Mouse (Mus musculus) heart, postnatal 14 days (tissue): Measurements from ENCODE around the gene Gm10722. TPM values are rescaled to one million over a fixed set of nuclear protein-coding genes. Genes with fewer than 3 reads are reported as not detected.
"Not testable (repeated sequence)": the region's sequence is repeated elsewhere in the genome, so short reads cannot be mapped to it uniquely, and the experiment has no call there.

Experiments
- DNase-seq, 2 experiments: peaks; one replicate each; pipeline ENCODE4 v3.0.0; 2021 to 2022
- intact Hi-C: fragments of 180-260 bp; cut with DNase I; formaldehyde crosslinking; loops from one replicate; pipeline ENCODE4 v1.15.1; 2025
- long read RNA-seq, 2 experiments: library from polyadenylated mRNA; stranded (forward); transcript quantifications; one replicate each; pipeline ENCODE4 v2.0.0; 2021
- total RNA-seq, 2 experiments: library from RNA; stranded (reverse); gene quantifications; 2 replicates each; pipeline ENCODE4 v1.2.3; 2021

The Gm10722 gene
- not detected for total RNA-seq
- long read RNA-seq, experiment 1 = 0 reads
- long read RNA-seq, experiment 2 = 0 reads

DNA sequence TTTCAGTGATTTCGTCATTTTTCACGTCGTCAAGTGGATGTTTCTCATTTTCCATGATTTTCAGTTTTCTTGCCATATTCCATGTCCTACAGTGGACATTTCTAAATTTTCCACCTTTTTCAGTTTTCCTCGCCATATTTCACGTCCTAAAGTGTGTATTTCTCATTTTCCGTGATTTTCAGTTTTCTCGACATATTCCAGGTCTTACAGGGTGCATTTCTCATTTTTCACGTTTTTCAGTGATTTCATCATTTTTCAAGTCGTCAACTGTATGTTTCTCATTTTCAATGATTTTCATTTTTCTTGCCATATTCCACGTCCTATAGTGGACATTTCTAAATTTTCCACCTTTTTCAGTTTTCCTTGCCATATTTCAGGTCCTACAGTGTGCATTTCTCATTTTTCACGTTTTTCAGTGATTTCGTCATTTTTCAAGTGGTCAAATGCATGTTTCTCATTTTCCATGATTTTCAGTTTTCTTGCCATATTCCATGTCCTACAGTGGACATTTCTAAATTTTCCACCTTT is at the start of gene Gm10722:
Gene Gm10722 (plus strand): TSS at position 478 of the 528 bp plus-strand sequence.
- peak in 1 of 2 experiments; percentile 2 for DNase-seq
- intact Hi-C loops = not testable (repeated sequence)

DNA sequence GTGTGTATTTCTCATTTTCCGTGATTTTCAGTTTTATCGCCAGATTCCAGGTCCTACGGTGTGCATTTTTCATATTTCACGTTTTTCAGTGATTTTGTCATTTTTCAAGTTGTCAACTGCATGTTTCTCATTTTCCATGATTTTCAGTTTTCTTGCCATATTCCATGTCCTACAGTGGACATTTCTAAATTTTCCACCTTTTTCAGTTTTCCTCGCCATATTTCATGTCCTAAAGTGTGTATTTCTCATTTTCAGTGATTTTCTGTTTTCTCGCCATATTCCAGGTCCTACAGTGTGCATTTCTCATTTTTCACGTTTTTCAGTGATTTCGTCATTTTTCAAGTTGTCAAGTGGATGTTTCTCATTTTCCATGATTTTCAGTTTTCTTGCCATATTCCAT is 284 bp downstream of the Gm10722 start:
- intact Hi-C loops = not testable (repeated sequence)
- peak; percentile 1 to 6 for DNase-seq

DNA sequence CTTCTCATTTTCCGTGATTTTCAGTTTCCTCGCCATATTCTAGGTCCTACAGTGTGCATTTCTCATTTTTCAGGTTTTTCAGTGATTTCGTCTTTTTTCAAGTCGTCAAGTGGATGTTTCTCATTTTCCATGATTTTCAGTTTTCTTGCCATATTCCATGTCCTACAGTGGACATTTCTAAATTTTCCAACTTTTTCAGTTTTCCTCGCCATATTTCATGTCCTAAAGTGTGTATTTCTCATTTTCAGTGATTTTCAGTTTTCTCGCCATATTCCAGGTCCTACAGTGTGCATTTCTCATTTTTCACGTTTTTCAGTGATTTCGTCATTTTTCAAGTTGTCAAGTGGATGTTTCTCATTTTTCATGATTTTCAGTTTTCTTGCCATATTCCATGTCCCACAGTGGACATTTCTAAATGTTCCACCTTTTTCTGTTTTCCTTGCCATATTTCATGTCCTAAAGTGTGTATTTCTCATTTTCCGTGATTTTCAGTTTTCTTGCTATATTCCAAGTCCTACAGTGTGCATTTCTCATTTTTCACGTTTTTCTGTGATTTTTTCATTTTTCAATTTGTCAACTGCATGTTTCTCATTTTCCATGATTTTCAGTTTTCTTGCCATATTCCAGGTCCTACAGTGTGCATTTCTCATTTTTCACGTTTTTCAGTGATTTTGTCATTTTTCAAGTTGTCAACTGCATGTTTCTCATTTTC is 1.4 kb downstream of the Gm10722 start:
- intact Hi-C loops = not testable (repeated sequence)
- peak; percentile 89 to 98 for DNase-seq

DNA sequence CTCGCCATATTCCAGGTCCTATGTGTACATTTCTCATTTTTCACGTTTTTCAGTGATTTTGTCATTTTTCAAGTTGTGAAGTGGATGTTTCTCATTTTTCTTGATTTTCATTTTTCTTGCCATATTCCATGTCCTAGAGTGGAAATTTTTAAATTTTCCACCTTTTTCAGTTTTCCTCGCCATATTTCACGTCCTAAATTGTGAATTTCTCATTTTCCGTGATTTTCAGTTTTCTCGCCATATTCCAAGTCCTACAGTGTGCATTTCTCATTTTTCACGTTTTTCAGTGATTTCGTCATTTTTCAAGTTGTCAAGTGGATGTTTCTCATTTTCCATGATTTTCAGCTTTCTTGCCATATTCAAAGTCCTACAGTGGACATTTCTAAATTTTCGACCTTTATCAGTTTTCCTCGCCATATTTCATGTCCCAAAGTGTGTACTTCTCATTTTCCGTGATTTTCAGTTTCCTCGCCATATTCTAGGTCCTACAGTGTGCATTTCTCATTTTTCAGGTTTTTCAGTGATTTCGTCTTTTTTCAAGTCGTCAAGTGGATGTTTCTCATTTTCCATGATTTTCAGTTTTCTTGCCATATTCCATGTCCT is 2.2 kb downstream of the Gm10722 start, which contains the start of gene Gm11168:
Gene Gm11168 (plus strand): TSS at position 553 of the 603 bp plus-strand sequence.
- intact Hi-C loops, DNase-seq: not testable (repeated sequence)

DNA sequence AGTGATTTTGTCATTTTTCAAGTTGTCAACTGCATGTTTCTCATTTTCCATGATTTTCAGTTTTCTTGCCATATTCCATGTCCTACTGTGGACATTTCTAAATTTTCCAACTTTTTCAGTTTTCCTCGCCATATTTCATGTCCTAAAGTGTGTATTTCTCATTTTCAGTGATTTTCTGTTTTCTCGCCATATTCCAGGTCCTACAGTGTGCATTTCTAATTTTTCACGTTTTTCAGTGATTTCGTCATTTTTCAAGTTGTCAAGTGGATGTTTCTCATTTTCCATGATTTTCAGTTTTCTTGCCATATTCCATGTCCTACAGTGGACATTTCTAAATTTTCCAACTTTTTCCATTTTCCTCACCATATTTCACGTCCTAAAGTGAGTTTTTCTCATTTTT is 5.5 kb downstream of the Gm10722 start:
- DNase-seq, intact Hi-C loops: not testable (repeated sequence)

DNA sequence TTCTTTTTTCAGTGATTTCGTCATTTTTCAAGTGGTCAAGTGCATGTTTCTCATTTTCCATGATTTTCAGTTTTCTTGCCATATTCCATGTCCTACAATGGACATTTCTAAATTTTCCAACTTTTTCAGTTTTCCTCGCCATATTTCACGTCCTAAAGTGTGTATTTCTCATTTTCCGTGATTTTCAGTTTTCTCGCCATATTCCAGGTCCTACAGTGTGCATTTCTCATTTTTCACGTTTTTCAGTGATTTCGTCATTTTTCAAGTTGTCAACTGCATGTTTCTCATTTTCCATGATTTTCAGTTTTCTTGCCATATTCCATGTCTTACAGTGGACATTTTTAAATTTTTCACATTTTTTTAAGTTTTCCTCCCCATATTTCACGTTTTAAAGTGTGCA is 5.9 kb downstream of the Gm10722 start:
- intact Hi-C loops = not testable (repeated sequence)
- peak; percentile 79 to 83 for DNase-seq

DNA sequence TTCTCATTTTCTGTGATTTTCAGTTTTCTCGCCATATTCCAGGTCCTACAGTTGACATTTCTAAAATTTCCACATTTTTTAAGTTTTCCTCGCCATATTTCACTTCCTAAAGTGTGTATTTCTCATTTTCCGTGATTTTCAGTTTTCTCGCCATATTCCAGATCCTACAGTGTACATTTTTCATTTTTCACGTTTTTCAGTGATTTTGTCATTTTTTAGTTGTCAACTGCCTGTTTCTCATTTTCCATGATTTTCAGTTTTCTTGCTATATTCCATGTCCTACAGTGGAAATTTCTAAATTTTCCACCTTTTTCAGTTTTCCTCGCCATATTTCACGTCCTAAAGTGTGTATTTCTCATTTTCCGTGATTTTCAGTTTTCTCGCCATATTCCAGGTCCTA is 6.5 kb downstream of the Gm10722 start:
- DNase-seq, intact Hi-C loops: not testable (repeated sequence)

DNA sequence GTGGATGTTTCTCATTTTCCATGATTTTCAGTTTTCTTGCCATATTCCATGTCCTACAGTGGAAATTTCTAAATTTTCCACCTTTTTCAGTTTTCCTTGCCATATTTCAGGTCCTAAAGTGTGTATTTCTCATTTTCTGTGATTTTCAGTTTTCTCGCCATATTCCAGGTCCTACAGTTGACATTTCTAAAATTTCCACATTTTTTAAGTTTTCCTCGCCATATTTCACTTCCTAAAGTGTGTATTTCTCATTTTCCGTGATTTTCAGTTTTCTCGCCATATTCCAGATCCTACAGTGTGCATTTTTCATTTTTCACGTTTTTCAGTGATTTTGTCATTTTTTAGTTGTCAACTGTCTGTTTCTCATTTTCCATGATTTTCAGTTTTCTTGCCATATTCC is 8.6 kb downstream of the Gm10722 start:
- DNase-seq, intact Hi-C loops: not testable (repeated sequence)

DNA sequence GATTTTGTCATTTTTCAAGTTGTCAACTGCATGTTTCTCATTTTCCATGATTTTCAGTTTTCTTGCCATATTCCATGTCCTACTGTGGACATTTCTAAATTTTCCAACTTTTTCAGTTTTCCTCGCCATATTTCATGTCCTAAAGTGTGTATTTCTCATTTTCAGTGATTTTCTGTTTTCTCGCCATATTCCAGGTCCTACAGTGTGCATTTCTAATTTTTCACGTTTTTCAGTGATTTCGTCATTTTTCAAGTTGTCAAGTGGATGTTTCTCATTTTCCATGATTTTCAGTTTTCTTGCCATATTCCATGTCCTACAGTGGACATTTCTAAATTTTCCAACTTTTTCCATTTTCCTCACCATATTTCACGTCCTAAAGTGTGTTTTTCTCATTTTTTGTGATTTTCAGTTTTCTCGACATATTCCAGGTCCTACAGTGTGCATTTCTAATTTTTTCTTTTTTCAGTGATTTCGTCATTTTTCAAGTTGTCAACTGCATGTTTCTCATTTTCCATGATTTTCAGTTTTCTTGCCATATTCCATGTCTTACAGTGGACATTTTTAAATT is 11.4 kb downstream of the Gm10722 start:
- DNase-seq, intact Hi-C loops: not testable (repeated sequence)

DNA sequence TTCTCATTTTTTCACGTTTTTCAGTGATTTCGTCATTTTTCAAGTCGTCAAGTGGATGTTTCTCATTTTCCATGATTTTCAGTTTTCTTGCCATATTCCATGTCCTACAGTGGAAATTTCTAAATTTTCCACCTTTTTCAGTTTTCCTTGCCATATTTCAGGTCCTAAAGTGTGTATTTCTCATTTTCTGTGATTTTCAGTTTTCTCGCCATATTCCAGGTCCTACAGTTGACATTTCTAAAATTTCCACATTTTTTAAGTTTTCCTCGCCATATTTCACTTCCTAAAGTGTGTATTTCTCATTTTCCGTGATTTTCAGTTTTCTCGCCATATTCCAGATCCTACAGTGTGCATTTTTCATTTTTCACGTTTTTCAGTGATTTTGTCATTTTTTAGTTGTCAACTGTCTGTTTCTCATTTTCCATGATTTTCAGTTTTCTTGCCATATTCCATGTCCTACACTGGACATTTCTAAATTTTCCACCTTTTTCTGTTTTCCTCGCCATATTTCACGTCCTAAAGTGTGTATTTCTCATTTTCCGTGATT is 12.1 kb downstream of the Gm10722 start, which contains the start of gene Gm10721:
Gene Gm10721 (plus strand): TSS at position 408 of the 547 bp plus-strand sequence.
- DNase-seq, intact Hi-C loops: not testable (repeated sequence)

DNA sequence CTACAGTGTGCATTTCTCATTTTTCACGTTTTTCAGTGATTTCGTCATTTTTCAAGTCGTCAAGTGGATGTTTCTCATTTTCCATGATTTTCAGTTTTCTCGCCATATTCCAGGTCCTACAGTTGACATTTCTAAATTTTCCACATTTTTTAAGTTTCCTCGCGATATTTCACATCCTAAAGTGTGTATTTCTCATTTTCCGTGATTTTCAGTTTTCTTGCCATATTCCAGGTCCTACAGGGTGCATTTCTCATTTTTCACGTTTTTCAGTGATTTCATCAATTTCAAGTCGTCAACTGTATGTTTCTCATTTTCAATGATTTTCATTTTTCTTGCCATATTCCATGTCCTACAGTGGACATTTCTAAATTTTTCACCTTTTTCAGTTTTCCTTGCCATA is 14.6 kb downstream of the Gm10722 start, which contains the start of gene Gm10720:
Gene Gm10720 (plus strand): TSS at position 301 of the 400 bp plus-strand sequence.
- intact Hi-C loops, DNase-seq: not testable (repeated sequence)

DNA sequence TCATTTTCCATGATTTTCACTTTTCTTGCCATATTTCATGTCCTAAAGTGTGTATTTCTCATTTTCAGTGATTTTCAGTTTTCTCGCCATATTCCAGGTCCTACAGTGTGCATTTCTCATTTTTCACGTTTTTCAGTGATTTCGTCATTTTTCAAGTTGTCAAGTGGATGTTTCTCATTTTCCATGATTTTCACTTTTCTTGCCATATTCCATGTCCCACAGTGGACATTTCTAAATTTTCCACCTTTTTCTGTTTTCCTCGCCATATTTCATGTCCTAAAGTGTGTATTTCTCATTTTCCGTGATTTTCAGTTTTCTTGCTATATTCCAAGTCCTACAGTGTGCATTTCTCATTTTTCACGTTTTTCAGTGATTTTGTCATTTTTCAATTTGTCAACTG is 15.2 kb downstream of the Gm10722 start:
- DNase-seq, intact Hi-C loops: not testable (repeated sequence)

DNA sequence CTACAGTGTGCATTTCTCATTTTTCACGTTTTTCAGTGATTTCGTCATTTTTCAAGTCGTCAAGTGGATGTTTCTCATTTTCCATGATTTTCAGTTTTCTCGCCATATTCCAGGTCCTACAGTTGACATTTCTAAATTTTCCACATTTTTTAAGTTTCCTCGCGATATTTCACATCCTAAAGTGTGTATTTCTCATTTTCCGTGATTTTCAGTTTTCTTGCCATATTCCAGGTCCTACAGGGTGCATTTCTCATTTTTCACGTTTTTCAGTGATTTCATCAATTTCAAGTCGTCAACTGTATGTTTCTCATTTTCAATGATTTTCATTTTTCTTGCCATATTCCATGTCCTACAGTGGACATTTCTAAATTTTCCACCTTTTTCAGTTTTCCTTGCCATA is 16.4 kb downstream of the Gm10722 start, which contains the start of gene Gm10719:
Gene Gm10719 (plus strand): TSS at position 301 of the 400 bp plus-strand sequence.
- DNase-seq, intact Hi-C loops: not testable (repeated sequence)

DNA sequence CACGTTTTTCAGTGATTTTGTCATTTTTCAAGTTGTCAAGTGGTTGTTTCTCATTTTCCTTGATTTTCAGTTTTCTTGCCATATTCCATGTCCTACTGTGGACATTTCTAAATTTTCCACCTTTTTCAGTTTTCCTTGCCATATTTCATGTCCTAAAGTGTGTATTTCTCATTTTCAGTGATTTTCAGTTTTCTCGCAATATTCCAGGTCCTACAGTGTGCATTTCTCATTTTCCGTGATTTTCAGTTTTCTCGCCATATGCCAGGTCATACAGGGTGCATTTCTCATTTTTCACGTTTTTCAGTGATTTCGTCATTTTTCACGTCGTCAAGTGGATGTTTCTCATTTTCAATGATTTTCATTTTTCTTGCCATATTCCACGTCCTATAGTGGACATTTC is 18.2 kb downstream of the Gm10722 start:
- DNase-seq, intact Hi-C loops: not testable (repeated sequence)

DNA sequence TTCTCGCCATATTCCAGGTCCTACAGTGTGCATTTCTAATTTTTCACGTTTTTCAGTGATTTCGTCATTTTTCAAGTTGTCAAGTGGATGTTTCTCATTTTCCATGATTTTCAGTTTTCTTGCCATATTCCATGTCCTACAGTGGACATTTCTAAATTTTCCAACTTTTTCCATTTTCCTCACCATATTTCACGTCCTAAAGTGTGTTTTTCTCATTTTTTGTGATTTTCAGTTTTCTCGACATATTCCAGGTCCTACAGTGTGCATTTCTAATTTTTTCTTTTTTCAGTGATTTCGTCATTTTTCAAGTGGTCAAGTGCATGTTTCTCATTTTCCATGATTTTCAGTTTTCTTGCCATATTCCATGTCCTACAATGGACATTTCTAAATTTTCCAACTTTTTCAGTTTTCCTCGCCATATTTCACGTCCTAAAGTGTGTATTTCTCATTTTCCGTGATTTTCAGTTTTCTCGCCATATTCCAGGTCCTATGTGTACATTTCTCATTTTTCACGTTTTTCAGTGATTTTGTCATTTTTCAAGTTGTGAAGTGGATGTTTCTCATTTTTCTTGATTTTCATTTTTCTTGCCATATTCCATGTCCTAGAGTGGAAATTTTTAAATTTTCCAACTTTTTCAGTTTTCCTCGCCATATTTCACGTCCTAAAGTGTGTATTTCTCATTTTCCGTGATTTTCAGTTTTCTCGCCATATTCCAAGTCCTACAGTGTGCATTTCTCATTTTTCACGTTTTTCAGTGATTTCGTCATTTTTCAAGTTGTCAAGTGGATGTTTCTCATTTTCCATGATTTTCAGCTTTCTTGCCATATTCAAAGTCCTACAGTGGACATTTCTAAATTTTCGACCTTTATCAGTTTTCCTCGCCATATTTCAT is 19.4 kb downstream of the Gm10722 start:
- intact Hi-C loops = not testable (repeated sequence)
- peak; percentile 22 to 59 for DNase-seq

DNA sequence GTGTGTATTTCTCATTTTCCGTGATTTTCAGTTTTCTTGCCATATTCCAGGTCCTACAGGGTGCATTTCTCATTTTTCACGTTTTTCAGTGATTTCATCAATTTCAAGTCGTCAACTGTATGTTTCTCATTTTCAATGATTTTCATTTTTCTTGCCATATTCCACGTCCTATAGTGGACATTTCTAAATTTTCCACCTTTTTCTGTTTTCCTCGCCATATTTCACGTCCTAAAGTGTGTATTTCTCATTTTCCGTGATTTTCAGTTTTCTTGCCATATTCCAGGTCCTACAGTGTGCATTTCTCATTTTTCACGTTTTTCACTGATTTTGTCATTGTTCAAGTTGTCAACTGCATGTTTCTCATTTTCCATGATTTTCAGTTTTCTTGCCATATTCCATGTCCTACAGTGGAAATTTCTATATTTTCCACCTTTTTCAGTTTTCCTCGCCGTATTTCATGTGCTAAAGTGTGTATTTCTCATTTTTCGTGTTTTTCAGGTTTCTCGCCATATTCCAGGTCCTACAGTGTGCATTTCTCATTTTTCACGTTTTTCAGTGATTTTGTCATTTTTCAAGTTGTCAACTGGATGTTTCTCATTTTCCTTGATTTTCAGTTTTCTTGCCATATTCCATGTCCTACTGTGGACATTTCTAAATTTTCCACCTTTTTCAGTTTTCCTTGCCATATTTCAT is 21.7 kb downstream of the Gm10722 start:
- intact Hi-C loops = not testable (repeated sequence)
- peak; percentile 50 to 67 for DNase-seq

DNA sequence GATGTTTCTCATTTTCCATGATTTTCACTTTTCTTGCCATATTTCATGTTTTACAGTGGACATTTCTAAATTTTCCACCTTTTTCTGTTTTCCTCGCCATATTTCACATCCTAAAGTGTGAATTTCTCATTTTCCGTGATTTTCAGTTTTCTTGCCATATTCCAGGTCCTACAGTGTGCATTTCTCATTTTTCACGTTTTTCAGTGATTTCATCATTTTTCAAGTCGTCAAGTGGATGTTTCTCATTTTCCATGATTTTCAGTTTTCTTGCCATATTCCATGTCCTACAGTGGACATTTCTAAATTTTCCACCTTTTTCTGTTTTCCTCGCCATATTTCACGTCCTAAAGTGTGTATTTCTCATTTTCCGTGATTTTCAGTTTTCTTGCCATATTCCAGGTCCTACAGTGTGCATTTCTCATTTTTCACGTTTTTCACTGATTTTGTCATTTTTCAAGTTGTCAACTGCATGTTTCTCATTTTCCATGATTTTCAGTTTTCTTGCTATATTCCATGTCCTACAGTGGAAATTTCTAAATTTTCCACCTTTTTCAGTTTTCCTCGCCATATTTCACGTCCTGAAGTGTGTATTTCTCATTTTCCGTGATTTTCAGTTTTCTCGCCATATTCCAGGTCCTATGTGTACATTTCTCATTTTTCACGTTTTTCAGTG is 22.7 kb downstream of the Gm10722 start, which contains the start of gene Gm10718:
Gene Gm10718 (plus strand): TSS at position 236 of the 673 bp plus-strand sequence.
- intact Hi-C loops = not testable (repeated sequence)
- DNase-seq = peak in 1 of 2 experiments; percentile 5

DNA sequence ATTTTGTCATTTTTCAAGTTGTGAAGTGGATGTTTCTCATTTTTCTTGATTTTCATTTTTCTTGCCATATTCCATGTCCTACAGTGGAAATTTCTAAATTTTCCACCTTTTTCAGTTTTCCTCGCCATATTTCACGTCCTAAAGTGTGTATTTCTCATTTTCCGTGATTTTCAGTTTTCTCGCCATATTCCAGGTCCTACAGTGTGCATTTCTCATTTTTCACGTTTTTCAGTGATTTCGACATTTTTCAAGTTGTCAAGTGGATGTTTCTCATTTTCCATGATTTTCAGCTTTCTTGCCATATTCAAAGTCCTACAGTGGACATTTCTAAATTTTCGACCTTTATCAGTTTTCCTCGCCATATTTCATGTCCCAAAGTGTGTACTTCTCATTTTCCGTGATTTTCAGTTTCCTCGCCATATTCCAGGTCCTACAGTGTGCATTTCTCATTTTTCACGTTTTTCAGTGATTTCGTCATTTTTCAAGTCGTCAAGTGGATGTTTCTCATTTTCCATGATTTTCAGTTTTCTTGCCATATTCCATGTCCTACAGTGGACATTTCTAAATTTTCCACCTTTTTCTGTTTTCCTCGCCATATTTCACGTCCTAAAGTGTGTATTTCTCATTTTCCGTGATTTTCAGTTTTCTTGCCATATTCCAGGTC is 23.4 kb downstream of the Gm10722 start:
- intact Hi-C loops = not testable (repeated sequence)
- DNase-seq = peak; percentile 59 to 62
